ENCODE assay signal across 9 mouse cellular contexts in the genomic region with DNA sequence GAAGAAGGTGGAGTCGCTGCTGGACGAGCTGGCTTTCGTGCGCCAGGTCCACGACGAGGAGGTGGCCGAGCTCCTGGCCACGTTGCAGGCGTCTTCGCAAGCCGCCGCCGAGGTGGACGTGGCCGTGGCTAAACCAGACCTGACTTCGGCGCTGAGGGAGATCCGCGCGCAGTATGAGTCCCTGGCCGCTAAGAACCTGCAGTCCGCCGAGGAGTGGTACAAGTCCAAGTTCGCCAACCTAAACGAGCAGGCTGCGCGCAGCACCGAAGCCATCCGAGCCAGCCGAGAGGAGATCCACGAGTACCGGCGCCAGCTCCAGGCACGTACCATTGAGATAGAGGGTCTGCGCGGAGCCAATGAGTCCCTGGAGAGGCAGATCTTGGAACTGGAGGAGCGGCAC. TPM values are rescaled to one million over a fixed set of nuclear protein-coding genes. Genes with fewer than 3 reads are reported as not detected.
A peak's percentile ranks its signal among the peaks of the same experiment; 100 is the strongest.
DNase-seq lines count a peak whose midpoint lies in the region; ATAC-seq and TF ChIP-seq lines count a peak whose summit lies in the region.
"Had no signal": no experiment of that assay in that cellular context is flagged by ENCODE, and none has a peak within 500 bp of the region (broad histone marks: within the 10 kb centered on the region; RNA-seq: fewer than 3 reads in every experiment).

No protein-coding gene starts in this region.

- no peaks in the 10 kb centered on the region for H3K36me3 ChIP-seq in heart, embryonic 13.5 days
- H3K36me3 ChIP-seq in ES-E14 (ENCODE audit: control insufficient read depth, insufficient read depth, low read length, poor library complexity, severe bottlenecking), result no peaks in the 10 kb centered on the region
- H3K36me3 ChIP-seq in forebrain, embryonic 12.5 days (replicated peaks), result no peaks in the 10 kb centered on the region
- H3K36me3 ChIP-seq in liver, embryonic 16.5 days (ENCODE audit: control insufficient read depth, insufficient read depth), result no peaks in the 10 kb centered on the region

- H3K4me2 ChIP-seq in heart, embryonic 13.5 days, result peak overlapping the region; percentile 84
- H3K4me2 ChIP-seq in forebrain, embryonic 12.5 days, result peak overlapping the region; percentile 71
- peak overlapping the region; percentile 60 for H3K4me2 ChIP-seq in liver, embryonic 16.5 days (ENCODE audit: low read depth, low read length)

- WGBS in heart, embryonic 13.5 days, result 2% methylated on average over 37 of the region's 37 CpGs
- WGBS in forebrain, embryonic 12.5 days, result under 1% methylated on average over 37 of the region's 37 CpGs
- WGBS in liver, embryonic 16.5 days (ENCODE audit: insufficient replicate concordance), result 5% methylated on average over 37 of the region's 37 CpGs

- peak overlapping the region; percentile 56 for H3K4me3 ChIP-seq in heart, embryonic 13.5 days
- peak overlapping the region; percentile 83 to 93 for H3K4me3 ChIP-seq in ES-E14 (ENCODE audit: insufficient read depth in 1 of 2, low read depth in 1 of 2, low read length in 2 of 2, poor library complexity in 1 of 2, severe bottlenecking in 1 of 2)
- H3K4me3 ChIP-seq in forebrain, embryonic 12.5 days (replicated peaks), result peak overlapping the region; percentile 60
- peak overlapping the region; percentile 44 for H3K4me3 ChIP-seq in liver, embryonic 16.5 days (ENCODE audit: low read depth, low read length)

- in situ Hi-C loops in ES-E14 (cut with MboI; ENCODE audit: low sequenced_read_pairs in 2 of 2, unreplicated experiment in 2 of 2), result no loop called here

- H3K27ac ChIP-seq in heart, embryonic 13.5 days (replicated peaks), result no peak overlapping the region
- no peak overlapping the region for H3K27ac ChIP-seq in ES-E14 (ENCODE audit: insufficient read depth, low read depth, low read length, poor library complexity, severe bottlenecking)
- peak overlapping the region; percentile 90 for H3K27ac ChIP-seq in forebrain, embryonic 12.5 days
- H3K27ac ChIP-seq in liver, embryonic 16.5 days (ENCODE audit: low read length), result no peak overlapping the region

- intact Hi-C loops in heart, postnatal 25 days (cut with DNase I), result no loop called here

- ATAC-seq in heart, embryonic 13.5 days (ENCODE audit: extremely low read depth, insufficient number of reproducible peaks, low FRiP score, low TSS enrichment), result no peak
- peak; percentile 4; the same call in 1 of the 2 replicates for ATAC-seq in forebrain, embryonic 12.5 days (ENCODE audit: low FRiP score)
- ATAC-seq in liver, embryonic 16.5 days (ENCODE audit: low read depth), result no peak

- no peak overlapping the region for H3K9ac ChIP-seq in heart, embryonic 13.5 days
- H3K9ac ChIP-seq in ES-E14 (ENCODE audit: insufficient read depth, low read depth, low read length, poor library complexity, severe bottlenecking), result peak overlapping the region; percentile 92
- H3K9ac ChIP-seq in forebrain, embryonic 12.5 days, result peak overlapping the region; percentile 78
- no peak overlapping the region for H3K9ac ChIP-seq in liver, embryonic 16.5 days (ENCODE audit: low read depth, low read length)

- peaks cover 16% of the 10 kb centered on the region for H3K4me1 ChIP-seq in heart, embryonic 13.5 days
- peaks cover 6 to 11% of the 10 kb centered on the region in 2 experiments for H3K4me1 ChIP-seq in ES-E14 (ENCODE audit: control insufficient read depth in 2 of 2, insufficient read depth in 2 of 2, low read length in 2 of 2, poor library complexity in 1 of 2)
- H3K4me1 ChIP-seq in forebrain, embryonic 12.5 days, result peaks cover 23% of the 10 kb centered on the region
- peaks cover 10% of the 10 kb centered on the region for H3K4me1 ChIP-seq in liver, embryonic 16.5 days (ENCODE audit: control insufficient read depth, low read depth, low read length)

- H3K27me3 ChIP-seq in heart, embryonic 13.5 days (replicated peaks), result peaks cover 96% of the 10 kb centered on the region
- peaks cover 60% of the 10 kb centered on the region for H3K27me3 ChIP-seq in forebrain, embryonic 12.5 days
- peaks cover 64% of the 10 kb centered on the region for H3K27me3 ChIP-seq in liver, embryonic 16.5 days (ENCODE audit: control insufficient read depth, insufficient read depth, low read depth, low read length)

- no peak for DNase-seq in heart, postnatal 25 days (ENCODE audit: low spot score)
- no peak for DNase-seq in ES-E14 (ENCODE audit: low read depth, low spot score)
- DNase-seq in adrenal gland, postnatal 25 days, result no peak
- DNase-seq in embryo, embryonic 10 days (ENCODE audit: low spot score), result no peak
- DNase-seq in left cerebral cortex, adult 9 months (ENCODE audit: low spot score in 2 of 2), result no peak

- H3K9me3 ChIP-seq in heart, embryonic 13.5 days, result no peaks in the 10 kb centered on the region
- no peaks in the 10 kb centered on the region for H3K9me3 ChIP-seq in ES-E14 (ENCODE audit: control insufficient read depth, insufficient read depth, low read depth, low read length)
- H3K9me3 ChIP-seq in forebrain, embryonic 12.5 days, result no peaks in the 10 kb centered on the region
- H3K9me3 ChIP-seq in liver, embryonic 16.5 days (replicated peaks; ENCODE audit: control insufficient read depth, low read length), result no peaks in the 10 kb centered on the region

TF ChIP-seq in ES-E14, 5 proteins besides CTCF, POLR2A, EP300 and RAD21:
- TF ChIP-seq CHD2 (IDR thresholded peaks at IDR 0.05; ENCODE audit: low read depth, low read length) (no peak), HCFC1 (IDR thresholded peaks at IDR 0.05; ENCODE audit: borderline replicate concordance, insufficient read depth, low read length) (no peak), MAFK (IDR thresholded peaks at IDR 0.05; ENCODE audit: insufficient read depth, low read depth, low read length) (no peak), ZC3H11A (IDR thresholded peaks at IDR 0.05; ENCODE audit: borderline replicate concordance, low read depth, low read length) (no peak), ZNF384 (IDR thresholded peaks at IDR 0.05; ENCODE audit: low read depth, low read length) (no peak)

RNA-seq across cellular contexts. Expression of a gene that starts 0.4 kb away (rescaled TPM):
- polyA plus RNA-seq in heart, embryonic 13.5 days (2015; fragmentation: Nextera tagmentation; extraction: Ambion mirVana), result 102 and 124 TPM in 2 replicates
- 10 to 100 TPM; 65.0 to 71.7 TPM for total RNA-seq in heart, postnatal 25 days (2021)
- total RNA-seq in ES-E14 (2012; rRNA removed), result 26.9 and 27.0 TPM in 2 replicates
- polyA plus RNA-seq in forebrain, embryonic 12.5 days (2016; fragmentation: Nextera tagmentation; extraction: Ambion mirVana), result 74.0 and 76.0 TPM in 2 replicates
- 47.4 and 48.4 TPM in 2 replicates for polyA plus RNA-seq in liver, embryonic 16.5 days (2015; fragmentation: Nextera tagmentation; extraction: Ambion mirVana)
- 59.5 and 64.5 TPM in 2 replicates for total RNA-seq in adrenal gland, postnatal 25 days (2021)

RNA-seq across cellular contexts. Expression of a gene that starts 0.9 kb away (rescaled TPM):
- 0.52 and 0.74 TPM in 2 replicates for polyA plus RNA-seq in heart, embryonic 13.5 days (2015; fragmentation: Nextera tagmentation; extraction: Ambion mirVana)
- total RNA-seq in heart, postnatal 25 days (2021), result not detected
- 9.8 and 18.4 TPM in 2 replicates for total RNA-seq in ES-E14 (2012; rRNA removed)
- 204 and 215 TPM in 2 replicates for polyA plus RNA-seq in forebrain, embryonic 12.5 days (2016; fragmentation: Nextera tagmentation; extraction: Ambion mirVana)
- polyA plus RNA-seq in liver, embryonic 16.5 days (2015; fragmentation: Nextera tagmentation; extraction: Ambion mirVana), result 0.06 and 0.09 TPM in 2 replicates
- 5.1 and 5.4 TPM in 2 replicates for total RNA-seq in adrenal gland, postnatal 25 days (2021)
- total RNA-seq: hematopoietic stem cell, adult 5-6 weeks had no signal

RNA-seq across cellular contexts. Expression of a gene that starts 35.3 kb away (rescaled TPM):
- 10.2 and 10.3 TPM in 2 replicates for polyA plus RNA-seq in heart, embryonic 13.5 days (2015; fragmentation: Nextera tagmentation; extraction: Ambion mirVana)
- 1 to 10 TPM; 2.8 to 3.2 TPM for total RNA-seq in heart, postnatal 25 days (2021)
- 34.0 and 40.2 TPM in 2 replicates for total RNA-seq in ES-E14 (2012; rRNA removed)
- 32.6 and 33.4 TPM in 2 replicates for polyA plus RNA-seq in forebrain, embryonic 12.5 days (2016; fragmentation: Nextera tagmentation; extraction: Ambion mirVana)
- 5.7 and 5.9 TPM in 2 replicates for polyA plus RNA-seq in liver, embryonic 16.5 days (2015; fragmentation: Nextera tagmentation; extraction: Ambion mirVana)
- 12.2 and 14.9 TPM in 2 replicates for total RNA-seq in adrenal gland, postnatal 25 days (2021)

RNA-seq across cellular contexts. Expression of a gene that starts 52.1 kb away (rescaled TPM):
- 3.3 TPM in 2 replicates for polyA plus RNA-seq in heart, embryonic 13.5 days (2015; fragmentation: Nextera tagmentation; extraction: Ambion mirVana)
- 1 to 10 TPM; 2.7 to 3.5 TPM for total RNA-seq in heart, postnatal 25 days (2021)
- 17.1 and 19.2 TPM in 2 replicates for total RNA-seq in ES-E14 (2012; rRNA removed)
- polyA plus RNA-seq in forebrain, embryonic 12.5 days (2016; fragmentation: Nextera tagmentation; extraction: Ambion mirVana), result 10.7 and 11.4 TPM in 2 replicates
- polyA plus RNA-seq in liver, embryonic 16.5 days (2015; fragmentation: Nextera tagmentation; extraction: Ambion mirVana), result 2.6 and 2.7 TPM in 2 replicates
- total RNA-seq in adrenal gland, postnatal 25 days (2021), result 4.4 and 5.3 TPM in 2 replicates

Comparison
In these comparisons a context has a peak if more than half of its experiments do, and no peak if none do; other contexts are left out.
1. H3K9ac ChIP-seq: peak in ES-E14 (single experiment) and forebrain, embryonic 12.5 days (single experiment); none in heart, embryonic 13.5 days (single experiment) and liver, embryonic 16.5 days (single experiment).
2. Peak in every context shown above with its lines, with median percentiles within 50 percentile points of each other: H3K4me2 ChIP-seq and H3K4me3 ChIP-seq.